Mouse (Mus musculus) heart, adult 18-20 months (tissue): ENCODE results near the gene Tmem170b. TPM values are rescaled to one million over a fixed set of nuclear protein-coding genes. Genes with fewer than 3 reads are reported as not detected.

Experiments
- DNase-seq, 2 experiments: peaks; one replicate each; pipeline ENCODE4 v3.0.0; 2021 to 2022; ENCODE audit warnings: mixed read lengths in 1 of 2
- total RNA-seq, 2 experiments: library from RNA; stranded (reverse); gene quantifications; 2 replicates each; pipeline ENCODE4 v1.2.3; 2021

Tmem170b gene
- total RNA-seq, 2 experiments from 2014 or later = 23.1 to 24.9 TPM

- DNase-seq = no peak
Observed at GRCm38 (mm10) chr13:41614539-41614938, 8.8 kb downstream of the Tmem170b start.

- no peak for DNase-seq
Observed at GRCm38 (mm10) chr13:41614982-41615381, 9.3 kb downstream of the Tmem170b start.

GRCm38 (mm10) chr13:41619470-41619869 is 13.8 kb downstream of the Tmem170b start:
- DNase-seq = peak in 1 of 2 experiments; percentile 27

- DNase-seq = no peak
Observed at GRCm38 (mm10) chr13:41620132-41620531, 14.4 kb downstream of the Tmem170b start.

- DNase-seq = no peak
Observed at GRCm38 (mm10) chr13:41624123-41624522, 18.4 kb downstream of the Tmem170b start.

GRCm38 (mm10) chr13:41625248-41625647 is 19.5 kb downstream of the Tmem170b start:
- DNase-seq = no peak

GRCm38 (mm10) chr13:41627277-41627916 is 21.7 kb downstream of the Tmem170b start:
- peak in 1 of 2 experiments; percentile 12 for DNase-seq

- peak; percentile 67 to 87 for DNase-seq
Observed at GRCm38 (mm10) chr13:41634401-41634818, 28.7 kb downstream of the Tmem170b start.

- no peak for DNase-seq
Observed at GRCm38 (mm10) chr13:41638083-41638482, 32.4 kb downstream of the Tmem170b start.

GRCm38 (mm10) chr13:41642851-41643250 is 37.1 kb downstream of the Tmem170b start:
- DNase-seq = peak; percentile 63 to 90

GRCm38 (mm10) chr13:41643798-41644197 is 38.1 kb downstream of the Tmem170b start:
- DNase-seq = peak; percentile 65 to 80

GRCm38 (mm10) chr13:41644591-41645482 is 39.1 kb downstream of the Tmem170b start:
- no peak for DNase-seq

GRCm38 (mm10) chr13:41645483-41645859 is 39.8 kb downstream of the Tmem170b start:
- no peak for DNase-seq

GRCm38 (mm10) chr13:41647976-41648375 is 42.3 kb downstream of the Tmem170b start:
- DNase-seq = no peak

GRCm38 (mm10) chr13:41650665-41651064 is 45.0 kb downstream of the Tmem170b start:
- DNase-seq = no peak

- no peak for DNase-seq
Observed at GRCm38 (mm10) chr13:41653791-41654190, 48.1 kb downstream of the Tmem170b start.

- no peak for DNase-seq
Observed at GRCm38 (mm10) chr13:41655576-41656090, 49.9 kb downstream of the Tmem170b start.

- DNase-seq = peak in 1 of 2 experiments; percentile 27
Observed at GRCm38 (mm10) chr13:41660052-41660793, 54.5 kb downstream of the Tmem170b start.

GRCm38 (mm10) chr13:41661116-41661515 is 55.4 kb downstream of the Tmem170b start:
- DNase-seq = no peak

GRCm38 (mm10) chr13:41662401-41663070 is 56.8 kb downstream of the Tmem170b start:
- DNase-seq = peak; percentile 70 to 79

- DNase-seq = no peak
Observed at GRCm38 (mm10) chr13:41663501-41664195, 57.9 kb downstream of the Tmem170b start.
